Mouse (Mus musculus): ENCODE results near the gene Sema3b. TPM values are rescaled to one million over a fixed set of nuclear protein-coding genes. Genes with fewer than 3 reads are reported as not detected.
"Not testable (repeated sequence)": the region's sequence is repeated elsewhere in the genome, so short reads cannot be mapped to it uniquely, and the experiment has no call there.

Gene Sema3b
- total RNA-seq, 2 experiments from 2014 or later, result 15.0 to 17.8 TPM

- intact Hi-C loops (cut with DNase I), result no loop called here
- DNase-seq (ENCODE audit: low spot score), result peak; percentile 75
Measured at GRCm38 (mm10) chr9:107576357-107577107, 32.5 kb downstream of the Sema3b start, which contains the start of gene Hyal1. TSS of gene Hyal1 (plus strand) at chr9:107576927.

GRCm38 (mm10) chr9:107575579-107576356, 33.3 kb downstream of the Sema3b start:
- intact Hi-C loops (cut with DNase I), result no loop called here
- DNase-seq (ENCODE audit: low spot score), result no peak

GRCm38 (mm10) chr9:107573774-107574173, 35.3 kb downstream of the Sema3b start:
- DNase-seq (ENCODE audit: low spot score); intact Hi-C loops (cut with DNase I): not testable (repeated sequence)

GRCm38 (mm10) chr9:107572327-107572662, 36.7 kb downstream of the Sema3b start:
- DNase-seq (ENCODE audit: low spot score), result no peak
- intact Hi-C loops (cut with DNase I), result no loop called here

- intact Hi-C loops (cut with DNase I), result no loop called here
Measured at GRCm38 (mm10) chr9:107571534-107572326, 37.3 kb downstream of the Sema3b start.

GRCm38 (mm10) chr9:107570845-107571244, 38.2 kb downstream of the Sema3b start:
- DNase-seq (ENCODE audit: low spot score), result no peak
- intact Hi-C loops (cut with DNase I), result no loop called here

More at GRCm38 (mm10) chr9:107571534-107572326, 37.3 kb downstream of the Sema3b start:
- no peak for DNase-seq (ENCODE audit: low spot score)

GRCm38 (mm10) chr9:107570016-107570415, 39.0 kb downstream of the Sema3b start:
- no peak for DNase-seq (ENCODE audit: low spot score)
- intact Hi-C loops (cut with DNase I), result no loop called here

- intact Hi-C loops (cut with DNase I), result loop anchor here (5.0 kb wide), 1 partner anchor 58 kb away; no protein-coding TSS in a partner anchor
- no peak for DNase-seq (ENCODE audit: low spot score)
Measured at GRCm38 (mm10) chr9:107569270-107569669, 39.8 kb downstream of the Sema3b start.

GRCm38 (mm10) chr9:107568331-107569261, 40.4 kb downstream of the Sema3b start:
- intact Hi-C loops (cut with DNase I), result loop anchor here (5.0 kb wide), 1 partner anchor 59 kb away; no protein-coding TSS in a partner anchor
- peak; percentile 79 for DNase-seq (ENCODE audit: low spot score)

GRCm38 (mm10) chr9:107567702-107568319, 41.2 kb downstream of the Sema3b start, which contains the start of gene Hyal2:
TSS of gene Hyal2 (plus strand) at chr9:107567945.
- no peak for DNase-seq (ENCODE audit: low spot score)
- intact Hi-C loops (cut with DNase I), result loop anchor here (5.0 kb wide), 1 partner anchor 59 kb away; no protein-coding TSS in a partner anchor

GRCm38 (mm10) chr9:107566855-107567254, 42.2 kb downstream of the Sema3b start:
- peak; percentile 76 for DNase-seq (ENCODE audit: low spot score)
- intact Hi-C loops (cut with DNase I), result loop anchor here (5.0 kb wide), 1 partner anchor 60 kb away; no protein-coding TSS in a partner anchor

GRCm38 (mm10) chr9:107566041-107566709, 42.9 kb downstream of the Sema3b start:
- DNase-seq (ENCODE audit: low spot score), result peak; percentile 70
- intact Hi-C loops (cut with DNase I), result loop anchor here (5.0 kb wide), 1 partner anchor 61 kb away; no protein-coding TSS in a partner anchor

- DNase-seq (ENCODE audit: low spot score), result not testable (repeated sequence)
- intact Hi-C loops (cut with DNase I), result loop anchor here (5.0 kb wide), 1 partner anchor 62 kb away; no protein-coding TSS in a partner anchor
Measured at GRCm38 (mm10) chr9:107565556-107565955, 43.5 kb downstream of the Sema3b start.

GRCm38 (mm10) chr9:107563029-107563581, 45.9 kb downstream of the Sema3b start, which contains the start of gene Tusc2:
TSS of gene Tusc2 (plus strand) at chr9:107563255.
- intact Hi-C loops (cut with DNase I), result no loop called here
- peak; percentile 92 for DNase-seq (ENCODE audit: low spot score)

- intact Hi-C loops (cut with DNase I), result no loop called here
- no peak for DNase-seq (ENCODE audit: low spot score)
Measured at GRCm38 (mm10) chr9:107556346-107556745, 52.7 kb downstream of the Sema3b start.

- intact Hi-C loops (cut with DNase I), result no loop called here
Measured at GRCm38 (mm10) chr9:107555701-107556100, 53.3 kb downstream of the Sema3b start.

GRCm38 (mm10) chr9:107555031-107555457, 54.0 kb downstream of the Sema3b start:
- peak; percentile 77 for DNase-seq (ENCODE audit: low spot score)
- intact Hi-C loops (cut with DNase I), result no loop called here

More at GRCm38 (mm10) chr9:107555701-107556100, 53.3 kb downstream of the Sema3b start:
- DNase-seq (ENCODE audit: low spot score), result no peak
